Mouse (Mus musculus): Measurements from ENCODE around the gene Pex6.

- TF ChIP-seq CTCF (IDR thresholded peaks at IDR 0.05; ENCODE audit: control insufficient read depth, insufficient read depth, low read length) (no peak), POLR2A (IDR thresholded peaks at IDR 0.05; ENCODE audit: borderline replicate concordance, control insufficient read depth, low read depth, low read length) (no peak)
These were observed 62.2 kb downstream of the Pex6 start for GRCm38 (mm10) chr17:46773278-46774130.

Measured in bone marrow, adult 2 months (tissue).